Mouse (Mus musculus): ENCODE data around the gene Jmjd8. TPM values are rescaled to one million over a fixed set of nuclear protein-coding genes. Genes with fewer than 3 reads are reported as not detected.

The Jmjd8 gene
- polyA plus RNA-seq, 1 experiment from 2014 or later, result 50.1 TPM

- ATAC-seq, result peak; percentile 54
- WGBS, result 7% methylated on average over 46 of the region's 46 CpGs
- Histone ChIP-seq H3K4me2 (ENCODE audit: low read depth, low read length) (peak overlapping the region; percentile 42), H3K4me3 (ENCODE audit: low read length) (peak overlapping the region; percentile 21), H3K9ac (ENCODE audit: low read depth, low read length) (no peak overlapping the region), H3K9me3 (ENCODE audit: control insufficient read depth, low read length) (no peaks in the 10 kb centered on the region), H3K27me3 (replicated peaks; ENCODE audit: control insufficient read depth, insufficient read depth, low read length) (peaks cover 33% of the 10 kb centered on the region), H3K36me3 (ENCODE audit: control insufficient read depth, insufficient read depth, low read length) (no peaks in the 10 kb centered on the region), H3K4me1 (ENCODE audit: control insufficient read depth, insufficient read depth, low read length) (peaks cover 7% of the 10 kb centered on the region), H3K27ac (ENCODE audit: low read length) (no peak overlapping the region)
These were observed 9.6 kb upstream of the Jmjd8 start for GRCm38 (mm10) chr17:25818851-25819780.

- peak; percentile 50; the same call in 1 of the 2 replicates for ATAC-seq
- Histone ChIP-seq H3K9ac (ENCODE audit: low read depth, low read length) (peak within 1 kb of the TSS; percentile 73), H3K27ac (ENCODE audit: low read length) (peak within 1 kb of the TSS; percentile 43), H3K27me3 (replicated peaks; ENCODE audit: control insufficient read depth, insufficient read depth, low read length) (peaks cover 23% of the 10 kb centered on the region), H3K36me3 (ENCODE audit: control insufficient read depth, insufficient read depth, low read length) (peaks cover 5% of the 10 kb centered on the region), H3K9me3 (ENCODE audit: control insufficient read depth, low read length) (no peaks in the 10 kb centered on the region), H3K4me1 (ENCODE audit: control insufficient read depth, insufficient read depth, low read length) (peaks cover 24% of the 10 kb centered on the region), H3K4me3 (ENCODE audit: low read length) (peak within 1 kb of the TSS; percentile 53), H3K4me2 (ENCODE audit: low read depth, low read length) (peak within 1 kb of the TSS; percentile 92)
- under 1% methylated on average over 18 of the region's 18 CpGs for WGBS
These were observed 5.2 kb upstream of the Jmjd8 start, which contains the start of gene Wdr24 for GRCm38 (mm10) chr17:25823452-25823851. TSS of gene Wdr24 (plus strand) at chr17:25823627.

GRCm38 (mm10) chr17:25824362-25825142 lies 4.1 kb upstream of the Jmjd8 start:
- 73% methylated on average over 17 of the region's 17 CpGs for WGBS
- no peak for ATAC-seq
- peak overlapping the region; percentile 73 for H3K9ac ChIP-seq (ENCODE audit: low read depth, low read length)
- H3K27me3 ChIP-seq (replicated peaks; ENCODE audit: control insufficient read depth, insufficient read depth, low read length), result peaks cover 12% of the 10 kb centered on the region
- no peak overlapping the region for H3K27ac ChIP-seq (ENCODE audit: low read length)
- H3K4me2 ChIP-seq (ENCODE audit: low read depth, low read length), result peak overlapping the region; percentile 92
- peaks cover 5% of the 10 kb centered on the region for H3K36me3 ChIP-seq (ENCODE audit: control insufficient read depth, insufficient read depth, low read length)
- peak overlapping the region; percentile 53 for H3K4me3 ChIP-seq (ENCODE audit: low read length)
- no peaks in the 10 kb centered on the region for H3K9me3 ChIP-seq (ENCODE audit: control insufficient read depth, low read length)
- H3K4me1 ChIP-seq (ENCODE audit: control insufficient read depth, insufficient read depth, low read length), result peaks cover 25% of the 10 kb centered on the region

DNA sequence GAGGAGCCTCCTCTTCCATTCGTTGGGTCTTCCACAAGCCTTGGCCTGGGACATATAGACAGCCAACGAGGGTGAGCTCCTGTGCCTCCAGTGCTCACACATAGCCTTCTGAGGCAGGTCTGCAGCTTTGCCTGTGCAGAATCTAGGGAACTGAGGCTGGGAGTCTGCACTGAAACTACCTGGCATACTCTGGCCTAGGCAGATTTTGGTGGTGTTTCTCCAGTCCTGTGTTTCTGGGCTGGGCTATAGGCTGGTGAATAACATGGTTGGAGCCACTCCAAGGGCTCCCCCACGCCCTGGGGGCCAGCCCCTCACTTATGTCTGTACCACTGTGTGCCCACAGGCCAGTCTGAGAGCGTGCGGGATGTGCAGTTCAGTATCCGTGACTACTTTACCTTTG lies 3.4 kb upstream of the Jmjd8 start:
- Histone ChIP-seq H3K9me3 (ENCODE audit: control insufficient read depth, low read length) (no peaks in the 10 kb centered on the region), H3K36me3 (ENCODE audit: control insufficient read depth, insufficient read depth, low read length) (peaks cover 5% of the 10 kb centered on the region), H3K4me3 (ENCODE audit: low read length) (no peak overlapping the region), H3K27me3 (replicated peaks; ENCODE audit: control insufficient read depth, insufficient read depth, low read length) (peaks cover 5% of the 10 kb centered on the region), H3K9ac (ENCODE audit: low read depth, low read length) (no peak overlapping the region), H3K4me2 (ENCODE audit: low read depth, low read length) (no peak overlapping the region), H3K4me1 (ENCODE audit: control insufficient read depth, insufficient read depth, low read length) (peaks cover 31% of the 10 kb centered on the region), H3K27ac (ENCODE audit: low read length) (no peak overlapping the region)
- ATAC-seq, result no peak
- WGBS, result 91% methylated on average over 6 of the region's 6 CpGs

- Histone ChIP-seq H3K27ac (ENCODE audit: low read length) (no peak overlapping the region), H3K4me2 (ENCODE audit: low read depth, low read length) (no peak overlapping the region), H3K4me1 (ENCODE audit: control insufficient read depth, insufficient read depth, low read length) (peaks cover 39% of the 10 kb centered on the region), H3K4me3 (ENCODE audit: low read length) (no peak overlapping the region), H3K36me3 (ENCODE audit: control insufficient read depth, insufficient read depth, low read length) (peaks cover 12% of the 10 kb centered on the region), H3K9ac (ENCODE audit: low read depth, low read length) (no peak overlapping the region), H3K9me3 (ENCODE audit: control insufficient read depth, low read length) (no peaks in the 10 kb centered on the region), H3K27me3 (replicated peaks; ENCODE audit: control insufficient read depth, insufficient read depth, low read length) (0 out of 2 replicates have a peak, but pooled peaks cover 2% of the 10 kb centered on the region)
- 94% methylated on average over 27 of the region's 27 CpGs for WGBS
- no peak for ATAC-seq
These were observed 2.6 kb upstream of the Jmjd8 start for GRCm38 (mm10) chr17:25825984-25826570.

DNA sequence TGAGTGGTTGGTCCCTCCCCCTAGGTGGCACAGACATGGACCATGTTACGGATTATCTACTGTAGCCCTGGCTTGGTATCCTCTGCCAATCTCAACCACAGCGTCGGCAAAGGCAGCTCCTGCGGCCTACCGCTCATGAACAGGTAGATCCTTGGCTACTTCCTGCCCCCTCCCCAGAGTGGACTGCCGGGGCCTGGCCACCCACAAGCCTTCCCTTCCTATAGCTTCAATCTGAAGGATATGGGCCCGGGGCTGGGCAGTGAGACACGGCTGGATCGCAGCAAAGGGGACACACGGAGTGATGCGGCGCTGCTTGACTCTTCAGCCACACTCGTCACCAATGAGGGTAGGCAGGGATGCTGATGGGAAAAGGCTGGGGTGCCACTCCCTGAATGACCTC lies 1.7 kb upstream of the Jmjd8 start:
- Histone ChIP-seq H3K27me3 (replicated peaks; ENCODE audit: control insufficient read depth, insufficient read depth, low read length) (no peaks in the 10 kb centered on the region), H3K9ac (ENCODE audit: low read depth, low read length) (no peak overlapping the region), H3K27ac (ENCODE audit: low read length) (no peak overlapping the region), H3K36me3 (ENCODE audit: control insufficient read depth, insufficient read depth, low read length) (peaks cover 15% of the 10 kb centered on the region), H3K4me3 (ENCODE audit: low read length) (no peak overlapping the region), H3K9me3 (ENCODE audit: control insufficient read depth, low read length) (no peaks in the 10 kb centered on the region), H3K4me1 (ENCODE audit: control insufficient read depth, insufficient read depth, low read length) (peaks cover 48% of the 10 kb centered on the region), H3K4me2 (ENCODE audit: low read depth, low read length) (no peak overlapping the region)
- 95% methylated on average over 13 of the region's 13 CpGs for WGBS
- no peak for ATAC-seq

GRCm38 (mm10) chr17:25827546-25828222 lies 983 bp upstream of the Jmjd8 start:
- WGBS, result 88% methylated on average over 22 of the region's 22 CpGs
- Histone ChIP-seq H3K9ac (ENCODE audit: low read depth, low read length) (0 out of 2 replicates have a peak overlapping the region, but pooled peaks have one; percentile 82), H3K4me1 (ENCODE audit: control insufficient read depth, insufficient read depth, low read length) (peaks cover 51% of the 10 kb centered on the region), H3K4me3 (ENCODE audit: low read length) (no peak overlapping the region), H3K27ac (ENCODE audit: low read length) (no peak overlapping the region), H3K36me3 (ENCODE audit: control insufficient read depth, insufficient read depth, low read length) (peaks cover 15% of the 10 kb centered on the region), H3K4me2 (ENCODE audit: low read depth, low read length) (no peak overlapping the region), H3K27me3 (replicated peaks; ENCODE audit: control insufficient read depth, insufficient read depth, low read length) (no peaks in the 10 kb centered on the region), H3K9me3 (ENCODE audit: control insufficient read depth, low read length) (no peaks in the 10 kb centered on the region)
- no peak for ATAC-seq

- ATAC-seq, result no peak
- H3K4me2 ChIP-seq (ENCODE audit: low read depth, low read length), result peak overlapping the region; percentile 67
- H3K27ac ChIP-seq (ENCODE audit: low read length), result peak overlapping the region; percentile 93
- peak overlapping the region; percentile 82 for H3K9ac ChIP-seq (ENCODE audit: low read depth, low read length)
- 83% methylated on average over 8 of the region's 8 CpGs for WGBS
- H3K36me3 ChIP-seq (ENCODE audit: control insufficient read depth, insufficient read depth, low read length), result peaks cover 15% of the 10 kb centered on the region
- no peaks in the 10 kb centered on the region for H3K27me3 ChIP-seq (replicated peaks; ENCODE audit: control insufficient read depth, insufficient read depth, low read length)
- H3K4me3 ChIP-seq (ENCODE audit: low read length), result peak overlapping the region; percentile 69
- H3K4me1 ChIP-seq (ENCODE audit: control insufficient read depth, insufficient read depth, low read length), result peaks cover 51% of the 10 kb centered on the region
- H3K9me3 ChIP-seq (ENCODE audit: control insufficient read depth, low read length), result no peaks in the 10 kb centered on the region
These were observed 458 bp upstream of the Jmjd8 start for GRCm38 (mm10) chr17:25828223-25828594.
